Mouse (Mus musculus) kidney, postnatal 0 days (tissue): Measurements from ENCODE around the gene Pklr. TPM values are rescaled to one million over a fixed set of nuclear protein-coding genes. Genes with fewer than 3 reads are reported as not detected.
A peak's percentile ranks its signal among the peaks of the same experiment; 100 is the strongest.
"Not testable (repeated sequence)": the region's sequence is repeated elsewhere in the genome, so short reads cannot be mapped to it uniquely, and the experiment has no call there.

Experiments
- ATAC-seq: fragments of 200-750 bp; cut with Nextera tagmentation; replicated peaks from 2 replicates; pipeline ENCODE4 v1.8.0; 2017; ENCODE audit warnings: low read depth, moderate number of reproducible peaks, moderate TSS enrichment, moderate library complexity; ENCODE audit not compliant: low FRiP score
- DNase-seq: peaks from one replicate; pipeline ENCODE4 v3.0.0-alpha.2; 2016; ENCODE audit warnings: low spot score
- H3K27ac ChIP-seq: fragments of 300-500 bp; sonication (generic); 2 replicates; pipeline ENCODE4 v1.5.1; 2014; ENCODE audit warnings: mild to moderate bottlenecking
- H3K27me3 ChIP-seq: fragments of 300-500 bp; sonication (generic); 2 replicates; pipeline ENCODE4 v1.6.1; 2014; ENCODE audit warnings: low read length, mixed read lengths; ENCODE audit not compliant: insufficient read depth
- H3K36me3 ChIP-seq: fragments of 300-500 bp; sonication (generic); 2 replicates; pipeline ENCODE4 v1.6.1; 2014; ENCODE audit warnings: low read length, mixed read lengths; ENCODE audit not compliant: insufficient read depth
- H3K4me1 ChIP-seq: fragments of 300-500 bp; sonication (generic); replicated peaks from 2 replicates; pipeline ENCODE4 v1.6.1; 2014; ENCODE audit warnings: antibody characterized with exemption, low read length, mixed read lengths; ENCODE audit not compliant: insufficient read depth
- H3K4me2 ChIP-seq: fragments of 300-500 bp; sonication (generic); 2 replicates; pipeline ENCODE4 v1.6.1; 2014; ENCODE audit warnings: mild to moderate bottlenecking, low read length, moderate library complexity, mixed read lengths
- H3K4me3 ChIP-seq: fragments of 300-500 bp; sonication (generic); replicated peaks from 2 replicates; pipeline ENCODE4 v1.5.1; 2014; ENCODE audit warnings: low read depth, low read length
- H3K9ac ChIP-seq: fragments of 300-500 bp; sonication (generic); 2 replicates; pipeline ENCODE4 v1.6.1; 2014; ENCODE audit warnings: low read depth, low read length
- H3K9me3 ChIP-seq: fragments of 300-500 bp; sonication (generic); replicated peaks from 2 replicates; pipeline ENCODE4 v1.6.1; 2016; ENCODE audit warnings: low read length, inconsistent platforms, mixed read lengths
- CTCF ChIP-seq: IDR thresholded peaks from 2 replicates; pipeline ENCODE4 v1.5.1; 2016; ENCODE audit warnings: antibody characterized with exemption, low read depth, mild to moderate bottlenecking, moderate library complexity
- WGBS: fragments of 180-500 bp; shearing (Covaris S2); extraction: QIAGEN DNeasy Blood & Tissue Kit; methylation state at CpG from one replicate; pipeline ENCODE4 v1.1.7; 2014; 5-methylcytosine and 5-hydroxymethylcytosine counted together
- polyA plus RNA-seq: library from polyadenylated mRNA; unstranded; fragments of >200 nt; fragmentation: Nextera tagmentation; extraction: Ambion mirVana; gene quantifications from 2 replicates; pipeline ENCODE4 v1.2.1, GENCODE M21; 2015

Gene Pklr
- polyA plus RNA-seq, 1 experiment from 2014 or later, result 3.7 TPM

GRCm38 (mm10) chr3:89159211-89159610 lies 23.3 kb downstream of the Pklr start:
- ATAC-seq, result no peak

GRCm38 (mm10) chr3:89159616-89160344 lies 23.8 kb downstream of the Pklr start, which contains the start of gene Hcn3:
Hcn3 (minus strand) TSS chr3:89160196.
- H3K27me3 ChIP-seq, result no peaks in the 10 kb centered on the region
- no peaks in the 10 kb centered on the region for H3K9me3 ChIP-seq
- H3K4me2 ChIP-seq, result peak within 1 kb of the TSS; percentile 99
- peak within 1 kb of the TSS; percentile 50 for H3K9ac ChIP-seq
- peak; percentile 70 for ATAC-seq
- H3K4me1 ChIP-seq, result peaks cover 11% of the 10 kb centered on the region; the same call in 1 of the 2 replicates
- DNase-seq, result peak; percentile 76
- H3K4me3 ChIP-seq, result peak within 1 kb of the TSS; percentile 53
- H3K36me3 ChIP-seq, result no peaks in the 10 kb centered on the region
- peak; percentile 72 for TF ChIP-seq CTCF
- H3K27ac ChIP-seq, result no peak within 1 kb of the TSS
- WGBS, result under 1% methylated on average over 65 of the region's 66 CpGs

More at GRCm38 (mm10) chr3:89159211-89159610, 23.3 kb downstream of the Pklr start:
- Histone ChIP-seq H3K4me1 (peaks cover 11% of the 10 kb centered on the region; the same call in 1 of the 2 replicates), H3K36me3 (no peaks in the 10 kb centered on the region), H3K4me2 (peak overlapping the region; percentile 99), H3K27me3 (no peaks in the 10 kb centered on the region), H3K9me3 (no peaks in the 10 kb centered on the region), H3K4me3 (peak overlapping the region; percentile 53; the same call in 1 of the 2 replicates), H3K9ac (no peak overlapping the region), H3K27ac (no peak overlapping the region)
- DNase-seq, result peak; percentile 73
- no peak for TF ChIP-seq CTCF
- whole genome bisulfite sequencing, result 3% methylated on average over 13 of the region's 13 CpGs

- not testable (repeated sequence) for H3K9ac ChIP-seq, ATAC-seq, H3K27ac ChIP-seq, DNase-seq, H3K4me3 ChIP-seq, H3K9me3 ChIP-seq, H3K36me3 ChIP-seq, H3K27me3 ChIP-seq, H3K4me2 ChIP-seq
- H3K4me1 ChIP-seq, result peaks cover 20% of the 10 kb centered on the region
Measured at GRCm38 (mm10) chr3:89161207-89161606, 25.3 kb downstream of the Pklr start.

GRCm38 (mm10) chr3:89161786-89162185 lies 25.8 kb downstream of the Pklr start:
- Histone ChIP-seq H3K4me1 (peaks cover 21% of the 10 kb centered on the region), H3K4me2 (no peak overlapping the region), H3K9ac (no peak overlapping the region), H3K27ac (no peak overlapping the region), H3K27me3 (no peaks in the 10 kb centered on the region), H3K36me3 (no peaks in the 10 kb centered on the region), H3K9me3 (no peaks in the 10 kb centered on the region), H3K4me3 (no peak overlapping the region)
- TF ChIP-seq CTCF, result no peak
- ATAC-seq, result no peak
- WGBS, result 72% methylated on average over 4 of the region's 4 CpGs
- DNase-seq, result no peak

GRCm38 (mm10) chr3:89163123-89163522 lies 27.2 kb downstream of the Pklr start:
- Histone ChIP-seq H3K4me3 (no peak overlapping the region), H3K4me1 (peaks cover 21% of the 10 kb centered on the region), H3K27me3 (no peaks in the 10 kb centered on the region), H3K4me2 (no peak overlapping the region), H3K27ac (no peak overlapping the region), H3K9me3 (no peaks in the 10 kb centered on the region), H3K36me3 (peaks cover 5% of the 10 kb centered on the region; the same call in 1 of the 2 replicates), H3K9ac (no peak overlapping the region)
- no peak for ATAC-seq
- WGBS, result 61% methylated on average over 1 of the region's 1 CpGs
- no peak for DNase-seq
- no peak for TF ChIP-seq CTCF

- peak overlapping the region; percentile 98; the same call in 1 of the 2 replicates for H3K27ac ChIP-seq
- peaks cover 6% of the 10 kb centered on the region for H3K36me3 ChIP-seq
- peaks cover 21% of the 10 kb centered on the region for H3K4me1 ChIP-seq
- 74% methylated on average over 5 of the region's 5 CpGs for whole genome bisulfite sequencing
- no peak for DNase-seq
- H3K27me3 ChIP-seq, result no peaks in the 10 kb centered on the region
- no peak for TF ChIP-seq CTCF
- H3K9ac ChIP-seq, result peak overlapping the region; percentile 97; the same call in 1 of the 2 replicates
- no peak for ATAC-seq
- H3K9me3 ChIP-seq, result no peaks in the 10 kb centered on the region
- H3K4me2 ChIP-seq, result peak overlapping the region; percentile 64
- H3K4me3 ChIP-seq, result peak overlapping the region; percentile 88
Measured at GRCm38 (mm10) chr3:89163643-89164245, 27.8 kb downstream of the Pklr start.
